Mouse (Mus musculus): ENCODE results near the gene Acp2.

Acp2 gene

GRCm38 (mm10) chr2:91202222-91202971 is at the start of gene Acp2, which contains the start of gene Nr1h3:
Gene Acp2, plus strand, starts transcription at chr2:91202885.
Gene Nr1h3, minus strand, starts transcription at chr2:91202834.
- peak; percentile 90 for DNase-seq (ENCODE audit: low read depth, low spot score)

DNA sequence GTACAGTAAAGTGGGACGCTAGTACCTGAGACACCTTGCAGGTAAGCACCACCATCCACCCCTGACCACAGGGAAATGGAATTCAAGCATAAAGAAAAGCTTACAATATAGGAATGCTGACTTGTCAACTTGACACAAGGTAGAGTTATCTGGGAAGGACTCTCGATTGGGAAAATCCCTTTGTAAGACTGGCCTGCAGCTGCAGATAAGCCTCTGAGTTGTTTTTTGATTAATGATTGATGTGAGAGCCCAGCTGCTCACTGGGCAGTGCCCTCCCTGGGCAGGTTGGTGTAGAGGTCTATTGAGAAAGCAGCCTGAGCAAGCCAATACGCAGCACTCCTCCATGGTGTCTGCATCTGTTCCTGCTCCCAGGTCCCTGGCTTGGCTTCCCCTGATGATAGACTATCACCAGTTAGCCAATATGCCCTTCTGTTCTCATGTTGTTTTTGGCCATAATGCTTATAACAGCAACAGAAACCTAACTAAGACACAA is 49.8 kb upstream of the Acp2 start:
- DNase-seq (ENCODE audit: low read depth, low spot score): no peak

DNA sequence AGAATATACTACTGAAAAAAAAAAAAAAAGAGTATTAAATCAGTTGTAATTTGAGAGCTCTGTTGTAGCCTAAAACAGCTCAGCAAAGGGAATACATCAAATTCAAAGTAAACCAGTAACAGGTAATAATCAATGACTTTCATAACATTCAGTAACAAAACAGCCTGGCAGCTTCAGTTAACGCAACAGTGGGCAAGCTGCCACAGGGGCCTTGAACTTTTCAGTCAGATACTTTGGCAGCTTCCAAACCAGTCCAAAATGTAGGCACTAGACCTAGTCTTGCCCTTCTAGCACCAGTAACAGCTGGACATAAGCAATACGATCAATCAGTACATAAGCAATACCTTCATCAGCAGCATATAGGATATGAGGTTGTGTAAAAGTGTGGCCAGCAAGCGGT is 48.6 kb upstream of the Acp2 start:
- no peak for DNase-seq (ENCODE audit: low read depth, low spot score)

- DNase-seq (ENCODE audit: low read depth, low spot score): no peak
Measured at GRCm38 (mm10) chr2:91157002-91157752, 45.5 kb upstream of the Acp2 start.

GRCm38 (mm10) chr2:91160591-91160990 is 42.1 kb upstream of the Acp2 start:
- DNase-seq (ENCODE audit: low read depth, low spot score): no peak

DNA sequence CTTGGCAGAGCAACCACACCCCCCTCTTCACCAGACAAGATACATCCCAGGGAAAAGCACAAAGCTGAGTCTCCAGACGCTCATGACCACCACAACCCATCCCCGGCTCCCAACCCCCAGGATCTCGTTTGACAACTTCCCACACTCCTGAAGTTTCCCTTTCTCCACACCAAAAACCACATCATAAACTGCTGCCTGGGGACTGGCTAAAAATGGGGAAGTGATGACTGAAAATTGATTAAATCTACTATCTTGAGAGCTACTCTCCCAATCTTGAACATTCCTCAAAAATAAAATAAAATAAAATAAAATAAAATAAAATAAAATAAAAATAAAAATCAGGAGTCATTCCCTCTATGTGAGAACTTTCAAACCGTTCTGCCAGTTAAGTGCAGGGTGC is 39.7 kb upstream of the Acp2 start:
- DNase-seq (ENCODE audit: low read depth, low spot score): no peak

DNA sequence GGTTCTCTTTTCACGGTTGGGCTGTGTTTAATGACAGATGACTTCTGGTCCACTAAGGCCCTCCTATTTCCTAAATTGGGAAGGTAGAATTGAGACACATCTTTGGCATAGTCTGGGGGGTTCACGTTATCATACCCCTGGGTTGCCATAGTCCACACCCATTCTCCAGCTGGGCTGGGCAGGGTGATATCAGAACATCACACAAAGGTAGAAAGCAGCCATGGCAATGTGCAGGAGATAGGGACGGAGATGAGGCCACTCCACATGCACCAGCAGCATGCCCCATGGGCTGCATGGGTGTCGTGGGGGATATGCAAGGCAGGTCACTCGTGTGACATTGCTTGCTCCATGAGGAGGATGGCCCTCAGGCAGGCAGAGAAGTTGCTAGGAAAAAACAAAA is 39.2 kb upstream of the Acp2 start:
- no peak for DNase-seq (ENCODE audit: low read depth, low spot score)

- DNase-seq (ENCODE audit: low read depth, low spot score): no peak
Measured at GRCm38 (mm10) chr2:91164991-91165390, 37.7 kb upstream of the Acp2 start.

GRCm38 (mm10) chr2:91167629-91168028 is 35.1 kb upstream of the Acp2 start:
- DNase-seq (ENCODE audit: low read depth, low spot score): no peak

DNA sequence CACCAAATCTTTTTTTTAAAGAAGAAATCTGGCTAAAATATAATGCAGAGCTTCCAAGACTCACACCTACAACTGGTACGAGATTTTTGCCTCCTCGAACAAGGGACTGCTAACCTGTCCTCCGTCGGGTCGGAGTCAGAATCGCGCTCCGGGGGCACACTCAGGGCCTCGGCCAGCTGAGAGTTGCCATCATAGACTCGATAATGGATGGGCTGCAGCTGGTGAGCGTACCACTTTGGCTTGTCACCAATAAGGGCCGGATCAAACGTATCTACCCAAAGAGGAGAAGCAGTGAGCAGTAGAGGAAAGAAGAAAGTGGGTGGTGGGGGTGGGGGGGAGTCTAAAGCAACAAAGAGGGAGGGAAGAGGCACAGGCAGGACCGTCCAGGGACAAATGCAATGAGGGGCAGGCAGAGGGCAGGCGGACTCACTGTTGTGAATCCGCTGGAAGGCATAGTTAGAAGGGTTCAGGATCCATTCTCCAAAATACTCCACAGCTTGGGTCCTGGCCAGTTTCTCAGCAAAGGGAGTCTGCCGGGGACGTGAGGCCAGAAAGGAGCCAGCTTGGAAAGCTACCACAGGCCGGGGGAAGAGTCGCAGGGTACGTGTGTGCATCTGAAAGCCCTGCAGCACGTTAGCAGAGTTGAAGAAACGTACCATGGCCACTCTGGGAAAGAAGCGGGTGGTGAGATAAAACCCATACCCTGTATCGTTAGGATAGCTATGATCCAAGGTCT is 32.9 kb upstream of the Acp2 start:
- no peak for DNase-seq (ENCODE audit: low read depth, low spot score)

DNA sequence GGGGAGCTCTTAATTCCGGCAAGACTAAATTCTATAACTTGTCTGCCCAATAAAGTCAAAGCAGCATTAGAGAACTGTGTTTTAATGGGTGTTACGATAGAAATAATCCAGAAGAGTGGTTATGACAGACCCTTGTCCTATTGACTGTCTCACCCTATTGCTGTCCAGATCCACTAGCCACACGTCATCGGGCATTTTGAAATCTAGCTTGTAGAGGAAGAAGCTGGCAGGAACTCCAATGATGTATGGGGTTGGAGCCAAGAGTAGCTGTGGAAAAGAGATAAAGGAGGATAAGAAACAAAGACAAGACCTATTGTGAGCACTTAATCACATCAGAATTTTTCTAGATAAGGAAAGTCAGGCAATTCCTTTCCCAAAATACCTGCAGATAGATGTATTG is 27.2 kb upstream of the Acp2 start:
- DNase-seq (ENCODE audit: low read depth, low spot score): no peak

DNA sequence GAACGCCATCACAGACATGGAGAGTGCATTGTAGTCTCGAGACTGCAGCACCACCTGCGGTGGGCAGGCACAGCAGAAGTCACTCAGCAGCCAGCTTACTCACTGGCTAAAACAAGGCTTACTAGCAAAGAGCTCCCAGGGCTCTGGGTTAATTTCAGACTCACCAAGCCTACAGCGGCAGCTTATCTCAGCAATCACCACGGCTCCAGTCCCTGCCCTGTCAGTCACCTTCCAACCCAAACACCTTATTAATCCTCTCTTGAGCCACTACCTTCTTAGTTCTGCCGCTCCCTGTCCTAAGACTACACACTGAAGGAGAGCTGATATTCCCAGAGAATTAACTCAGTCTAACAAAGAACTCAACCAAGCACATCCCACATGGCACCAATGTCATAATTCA is 26.5 kb upstream of the Acp2 start:
- DNase-seq (ENCODE audit: low read depth, low spot score): no peak

- no peak for DNase-seq (ENCODE audit: low read depth, low spot score)
Measured at GRCm38 (mm10) chr2:91179825-91180224, 22.9 kb upstream of the Acp2 start.

DNA sequence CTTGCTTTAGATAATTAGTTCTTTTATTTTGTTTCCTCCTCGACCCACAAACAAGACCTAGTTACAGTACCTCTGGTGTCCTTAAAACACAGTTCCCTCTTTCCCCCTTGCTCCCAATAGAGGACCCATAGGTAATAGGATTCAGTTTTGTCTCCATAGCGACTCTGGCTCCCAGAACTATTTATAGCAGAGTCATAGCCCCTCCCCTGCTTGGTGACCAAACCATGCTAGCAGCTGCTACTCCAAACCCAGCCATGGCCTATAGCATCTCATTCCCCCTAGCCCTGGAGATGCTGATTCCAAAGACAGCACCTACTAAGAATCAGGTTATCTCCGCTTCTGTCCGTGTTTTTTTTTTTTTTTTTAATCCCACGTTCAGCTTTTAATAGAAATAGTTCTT is 22.0 kb upstream of the Acp2 start:
- DNase-seq (ENCODE audit: low read depth, low spot score): no peak

GRCm38 (mm10) chr2:91182016-91182404 is 20.7 kb upstream of the Acp2 start:
- no peak for DNase-seq (ENCODE audit: low read depth, low spot score)

GRCm38 (mm10) chr2:91182405-91183147 is 20.1 kb upstream of the Acp2 start:
- no peak for DNase-seq (ENCODE audit: low read depth, low spot score)

DNA sequence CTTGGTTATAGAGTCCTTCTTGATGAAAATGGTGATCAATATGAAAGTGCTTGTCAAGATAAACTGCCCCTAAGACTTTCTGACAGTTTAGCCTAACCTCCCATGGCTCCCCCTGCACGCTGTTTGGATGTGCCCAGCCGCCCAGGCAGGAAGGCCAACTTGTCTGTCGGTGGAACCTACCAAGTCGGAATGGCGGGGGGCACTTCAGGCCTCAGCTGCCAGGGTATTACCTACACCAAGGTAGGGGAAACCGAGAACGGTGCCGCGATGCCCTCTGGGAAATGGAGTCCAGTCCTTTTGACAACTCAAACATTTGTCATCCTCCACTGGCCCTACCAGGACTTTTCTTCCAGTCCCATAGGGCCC is 19.6 kb upstream of the Acp2 start:
- DNase-seq (ENCODE audit: low read depth, low spot score): peak; percentile 82

- DNase-seq (ENCODE audit: low read depth, low spot score): peak; percentile 54
Measured at GRCm38 (mm10) chr2:91183711-91184405, 18.8 kb upstream of the Acp2 start, which contains the start of gene Madd. Gene Madd, minus strand, starts transcription at chr2:91183837.

- DNase-seq (ENCODE audit: low read depth, low spot score): no peak
Measured at GRCm38 (mm10) chr2:91186208-91186607, 16.5 kb upstream of the Acp2 start.

DNA sequence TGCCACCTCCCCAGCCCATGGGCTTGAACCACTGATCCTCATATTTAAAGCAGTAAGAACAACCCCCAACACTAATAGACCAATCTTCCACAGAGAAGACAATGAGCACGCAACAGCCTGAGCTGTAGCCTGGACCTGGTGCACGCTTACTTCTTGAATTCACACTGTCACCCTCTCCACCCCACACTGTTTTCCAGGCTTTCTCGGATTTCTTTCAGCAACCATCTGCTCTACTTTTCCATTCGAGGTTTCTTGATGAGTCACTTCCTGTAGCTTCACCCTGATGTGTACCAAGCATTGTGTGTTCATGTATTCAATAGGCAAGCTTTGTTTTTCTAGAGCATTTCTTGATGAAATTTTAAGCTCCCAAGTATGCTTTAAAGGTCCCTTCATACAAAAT is 15.3 kb upstream of the Acp2 start:
- no peak for DNase-seq (ENCODE audit: low read depth, low spot score)

DNA sequence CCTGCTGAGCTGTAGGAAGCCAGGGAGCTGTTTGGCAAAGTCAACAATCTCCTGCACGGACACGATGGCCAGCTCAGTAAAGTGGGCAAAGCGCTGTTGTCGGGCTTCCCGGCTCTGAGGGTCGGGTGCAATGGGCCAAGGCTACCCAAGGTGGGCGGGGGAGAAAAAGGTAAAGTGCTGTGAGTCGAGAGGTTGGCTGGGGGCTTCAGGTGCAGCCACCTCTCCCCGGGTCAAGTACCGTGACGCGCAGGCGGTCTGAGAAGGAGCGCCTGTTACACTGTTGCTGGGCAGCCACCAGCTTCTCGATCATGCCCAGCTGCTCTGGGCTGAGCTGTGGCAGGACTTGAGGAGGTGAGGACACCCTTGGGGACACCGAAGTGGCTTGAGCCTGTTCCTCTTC is 12.2 kb upstream of the Acp2 start:
- no peak for DNase-seq (ENCODE audit: low read depth, low spot score)
